Mouse (Mus musculus) layer of hippocampus, adult 2 months (tissue): Measurements from ENCODE around the gene Rnf115. TPM values are rescaled to one million over a fixed set of nuclear protein-coding genes. Genes with fewer than 3 reads are reported as not detected.

Experiments
- DNase-seq, 2 experiments: peaks; one replicate each; pipeline ENCODE4 v3.0.0; 2022; ENCODE audit warnings: low spot score in 2 of 2
- H3K27ac ChIP-seq: fragments of 200-600 bp; 2 replicates; pipeline ENCODE4 v1.8.1; 2022
- H3K4me3 ChIP-seq: fragments of 200-600 bp; 2 replicates; pipeline ENCODE4 v1.8.1; 2022; ENCODE audit warnings: mild to moderate bottlenecking
- CTCF ChIP-seq: fragments of 200-600 bp; conservative IDR thresholded peaks from 2 replicates; pipeline ENCODE4 v1.8.1; 2022; ENCODE audit warnings: antibody characterized with exemption, mild to moderate bottlenecking, moderate library complexity
- total RNA-seq, 2 experiments: library from RNA; stranded (reverse); gene quantifications; 2 replicates each; pipeline ENCODE4 v1.2.3; 2021

Gene Rnf115
- total RNA-seq, 2 experiments from 2014 or later = 59.7 to 61.3 TPM

GRCm38 (mm10) chr3:96834587-96835348, 107.3 kb downstream of the Rnf115 start:
- no peak for TF ChIP-seq CTCF
- DNase-seq = no peak
- no peak overlapping the region for H3K4me3 ChIP-seq
- no peak overlapping the region for H3K27ac ChIP-seq

DNA sequence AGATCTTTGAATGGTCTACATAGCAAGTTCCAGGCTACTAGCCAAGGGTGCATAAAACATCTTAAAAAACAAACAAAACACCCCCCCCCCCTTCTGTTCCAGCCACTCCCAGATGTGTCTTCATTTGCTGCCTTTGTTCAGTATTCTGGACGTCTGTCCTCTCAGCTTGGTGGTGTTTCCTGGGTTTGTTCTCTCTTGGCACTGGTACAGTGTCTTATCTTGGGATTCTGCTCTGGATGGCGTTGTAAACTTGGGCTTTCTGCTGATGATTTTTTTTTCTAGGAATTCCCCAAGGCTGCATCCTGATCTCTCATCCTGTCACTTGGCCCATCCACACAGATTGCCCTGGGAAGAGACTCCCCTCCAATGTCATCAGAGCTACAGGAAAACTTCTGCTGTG, 109.0 kb downstream of the Rnf115 start:
- H3K4me3 ChIP-seq = no peak overlapping the region
- no peak for TF ChIP-seq CTCF
- H3K27ac ChIP-seq = no peak overlapping the region
- no peak for DNase-seq

GRCm38 (mm10) chr3:96838996-96839645, 111.7 kb downstream of the Rnf115 start:
- DNase-seq = no peak
- H3K27ac ChIP-seq = no peak overlapping the region
- no peak overlapping the region for H3K4me3 ChIP-seq
- TF ChIP-seq CTCF = no peak

Other genes starting within 250 kb of the Rnf115 start
- under 1 TPM in 1 of 2 experiments, not detected in 1; 0.23 TPM for gene Hfe2, start 202.5 kb upstream of the Rnf115 start, total RNA-seq
- 10 to 100 TPM; 22.6 to 36.4 TPM for gene Txnip, start 169.7 kb upstream of the Rnf115 start, total RNA-seq
- not detected for gene Gm16253, start 150.7 kb upstream of the Rnf115 start, total RNA-seq
- 10 to 100 TPM; 32.1 to 34.4 TPM for gene Polr3gl, start 133.5 kb upstream of the Rnf115 start, total RNA-seq
- gene Ankrd34a, start 131.0 kb upstream of the Rnf115 start, total RNA-seq = 10 to 100 TPM; 55.2 to 56.7 TPM
- gene Lix1l, start 126.5 kb upstream of the Rnf115 start, total RNA-seq = 10 to 100 TPM; 29.0 to 29.1 TPM
- 10 to 100 TPM; 51.4 to 52.0 TPM for gene Rbm8a, start 97.7 kb upstream of the Rnf115 start, total RNA-seq
- gene Pex11b, start 92.3 kb upstream of the Rnf115 start, total RNA-seq = 10 to 100 TPM; 57.1 to 59.6 TPM
- under 1 TPM; 0.12 to 0.87 TPM for gene Gm42957, start 92.2 kb upstream of the Rnf115 start, total RNA-seq
- gene Itga10, start 82.1 kb upstream of the Rnf115 start, total RNA-seq = 1 to 10 TPM; 2.0 to 3.1 TPM
- gene Ankrd35, start 57.5 kb upstream of the Rnf115 start, total RNA-seq = 1 to 10 TPM; 6.3 to 6.7 TPM
- 10 to 100 TPM; 32.5 to 44.4 TPM for gene Pias3, start 31.3 kb upstream of the Rnf115 start, total RNA-seq
- 10 to 100 TPM; 15.0 to 16.2 TPM for gene Nudt17, start 19.1 kb upstream of the Rnf115 start, total RNA-seq
- 10 to 100 TPM; 23.5 to 24.0 TPM for gene Polr3c, start within 50 bp of the Rnf115 start, total RNA-seq
- gene Pdzk1, start 101.6 kb downstream of the Rnf115 start, total RNA-seq = under 1 TPM in 1 of 2 experiments, not detected in 1; 0.33 TPM
- not detected for gene Cd160, start 101.7 kb downstream of the Rnf115 start, total RNA-seq
- 1 to 10 TPM in 1 of 2 experiments, under 1 TPM in 1; 0.84 to 1.4 TPM for gene Gja5, start 177.0 kb downstream of the Rnf115 start, total RNA-seq
- gene Gpr89, start 177.7 kb downstream of the Rnf115 start, total RNA-seq = 10 to 100 TPM; 40.1 to 46.1 TPM
- not detected for gene Gja8, start 198.4 kb downstream of the Rnf115 start, total RNA-seq